Comparison of ENCODE assay signal across 9 mouse cellular contexts in the genomic region with DNA sequence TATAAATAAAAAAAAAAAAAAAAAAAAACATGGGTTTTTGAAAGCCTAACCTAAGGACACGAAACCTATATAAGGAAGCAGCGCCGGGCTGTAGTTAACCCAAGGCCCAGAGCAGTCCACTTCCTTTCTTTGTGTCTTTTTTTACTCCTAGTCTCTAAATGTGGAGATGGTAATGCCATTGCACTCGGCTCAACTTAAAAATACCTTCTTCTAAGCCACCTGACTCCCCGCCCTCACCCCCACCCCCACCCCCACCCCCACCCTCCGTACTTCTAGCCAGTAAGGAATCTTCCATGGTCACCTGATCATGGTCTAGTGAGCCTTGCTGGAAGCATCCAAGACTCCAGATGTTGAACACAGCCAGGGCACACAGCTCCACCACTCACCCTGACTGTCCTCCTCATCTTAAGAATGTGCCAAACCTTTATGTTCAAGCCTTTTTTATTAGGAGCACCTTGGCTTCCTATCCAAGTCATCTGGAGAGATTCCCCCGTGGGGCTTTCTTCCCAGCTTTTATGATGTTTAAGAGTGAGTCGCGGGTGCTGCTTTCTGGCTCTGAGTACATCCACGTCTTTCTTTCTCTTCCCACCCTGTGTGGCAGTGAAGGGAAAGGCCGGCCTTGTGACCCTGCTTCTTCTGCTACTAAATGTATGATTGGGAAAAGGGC. TPM values are rescaled to one million over a fixed set of nuclear protein-coding genes. Genes with fewer than 3 reads are reported as not detected.
A peak's percentile ranks its signal among the peaks of the same experiment; 100 is the strongest.
DNase-seq lines count a peak whose midpoint lies in the region; ATAC-seq and TF ChIP-seq lines count a peak whose summit lies in the region.
"Had no signal": no experiment of that assay in that cellular context is flagged by ENCODE, and none has a peak within 500 bp of the region (broad histone marks: within the 10 kb centered on the region; RNA-seq: fewer than 3 reads in every experiment).

No protein-coding gene starts in this region.

- H3K36me3 ChIP-seq in heart, embryonic 10.5 days: no peaks in the 10 kb centered on the region
- no peaks in the 10 kb centered on the region for H3K36me3 ChIP-seq in lung, embryonic 15.5 days
- H3K36me3 ChIP-seq in limb, embryonic 10.5 days: no peaks in the 10 kb centered on the region
- no peaks in the 10 kb centered on the region for H3K36me3 ChIP-seq in stomach, postnatal 0 days (ENCODE audit: control insufficient read depth, insufficient read depth, low read length)
- H3K36me3 ChIP-seq in midbrain, embryonic 14.5 days (ENCODE audit: control insufficient read depth, insufficient read depth, low read length): no peaks in the 10 kb centered on the region
- H3K36me3 ChIP-seq: midbrain, embryonic 10.5 days had no signal

- no peaks in the 10 kb centered on the region for H3K9me3 ChIP-seq in heart, embryonic 10.5 days
- H3K9me3 ChIP-seq in lung, embryonic 15.5 days: no peaks in the 10 kb centered on the region
- H3K9me3 ChIP-seq in limb, embryonic 10.5 days (replicated peaks): no peaks in the 10 kb centered on the region
- no peaks in the 10 kb centered on the region for H3K9me3 ChIP-seq in stomach, postnatal 0 days (ENCODE audit: control insufficient read depth, low read length)
- H3K9me3 ChIP-seq in midbrain, embryonic 14.5 days (ENCODE audit: control insufficient read depth, low read length): no peaks in the 10 kb centered on the region
- H3K9me3 ChIP-seq: midbrain, embryonic 10.5 days had no signal

- H3K4me3 ChIP-seq in heart, embryonic 10.5 days: no peak overlapping the region
- no peak overlapping the region for H3K4me3 ChIP-seq in lung, embryonic 15.5 days
- H3K4me3 ChIP-seq in limb, embryonic 10.5 days: no peak overlapping the region
- H3K4me3 ChIP-seq in stomach, postnatal 0 days (ENCODE audit: low read depth, low read length): no peak overlapping the region
- H3K4me3 ChIP-seq in midbrain, embryonic 14.5 days (replicated peaks; ENCODE audit: low read depth, low read length): no peak overlapping the region

- TF ChIP-seq CTCF in stomach, postnatal 0 days (IDR thresholded peaks at IDR 0.05; ENCODE audit: low read depth): no peak

- no peak for ATAC-seq in lung, embryonic 15.5 days (ENCODE audit: borderline replicate concordance, extremely low read depth, low FRiP score, low TSS enrichment)
- no peak for ATAC-seq in stomach, postnatal 0 days (ENCODE audit: low FRiP score, low TSS enrichment)
- ATAC-seq in midbrain, embryonic 14.5 days (ENCODE audit: low FRiP score, low TSS enrichment): no peak

- DNase-seq in heart, embryonic 10.5 days (ENCODE audit: low spot score): no peak
- no peak for DNase-seq in heart, postnatal 36 days
- DNase-seq in lung, postnatal 10 days: no peak
- DNase-seq in limb, embryonic 10.5 days (ENCODE audit: low spot score): no peak
- no peak for DNase-seq in stomach, postnatal 0 days (ENCODE audit: low spot score)
- DNase-seq in midbrain, embryonic 14.5 days: no peak
- DNase-seq in frontal cortex, postnatal 36 days (ENCODE audit: low spot score in 2 of 2): no peak

- intact Hi-C loops in heart, postnatal 36 days (cut with DNase I): loop anchor here (1.0 to 5.0 kb wide), 2 partner anchors 12 to 80 kb away; no protein-coding TSS in a partner anchor

- TF ChIP-seq EP300 in stomach, postnatal 0 days (optimal IDR thresholded peaks at IDR 0.05): no peak

- H3K27me3 ChIP-seq in heart, embryonic 10.5 days (ENCODE audit: insufficient read depth, poor library complexity, severe bottlenecking): no peaks in the 10 kb centered on the region
- no peaks in the 10 kb centered on the region for H3K27me3 ChIP-seq in lung, embryonic 15.5 days
- no peaks in the 10 kb centered on the region for H3K27me3 ChIP-seq in limb, embryonic 10.5 days (ENCODE audit: low read depth, poor library complexity, severe bottlenecking)
- no peaks in the 10 kb centered on the region for H3K27me3 ChIP-seq in stomach, postnatal 0 days (ENCODE audit: control insufficient read depth, insufficient read depth, low read length)
- no peaks in the 10 kb centered on the region for H3K27me3 ChIP-seq in midbrain, embryonic 14.5 days (ENCODE audit: control insufficient read depth, insufficient read depth, low read length)

- 65% methylated on average over 11 of the region's 11 CpGs for WGBS in heart, embryonic 10.5 days
- 67% methylated on average over 11 of the region's 11 CpGs for WGBS in lung, embryonic 15.5 days
- 74% methylated on average over 11 of the region's 11 CpGs for WGBS in limb, embryonic 10.5 days
- WGBS in stomach, postnatal 0 days: 48% methylated on average over 11 of the region's 11 CpGs
- 83% methylated on average over 11 of the region's 11 CpGs for WGBS in midbrain, embryonic 14.5 days

- no peak overlapping the region for H3K9ac ChIP-seq in lung, embryonic 15.5 days
- no peak overlapping the region for H3K9ac ChIP-seq in stomach, postnatal 0 days (ENCODE audit: low read length)
- no peak overlapping the region for H3K9ac ChIP-seq in midbrain, embryonic 14.5 days (replicated peaks; ENCODE audit: low read length)

- H3K4me2 ChIP-seq in lung, embryonic 15.5 days: peak overlapping the region; percentile 47; the same call in 1 of the 2 replicates
- no peak overlapping the region for H3K4me2 ChIP-seq in stomach, postnatal 0 days (replicated peaks; ENCODE audit: low read depth)
- no peak overlapping the region for H3K4me2 ChIP-seq in midbrain, embryonic 14.5 days (ENCODE audit: low read length)

- H3K4me1 ChIP-seq in heart, embryonic 10.5 days: peaks cover 45% of the 10 kb centered on the region
- peaks cover 38% of the 10 kb centered on the region for H3K4me1 ChIP-seq in lung, embryonic 15.5 days
- H3K4me1 ChIP-seq in limb, embryonic 10.5 days: peaks cover 47% of the 10 kb centered on the region
- H3K4me1 ChIP-seq in stomach, postnatal 0 days (replicated peaks; ENCODE audit: control insufficient read depth, insufficient read depth): peaks cover 3% of the 10 kb centered on the region; the same call in 1 of the 2 replicates
- H3K4me1 ChIP-seq in midbrain, embryonic 14.5 days (ENCODE audit: control insufficient read depth, insufficient read depth, low read length): peaks cover 6% of the 10 kb centered on the region; the same call in 1 of the 2 replicates

- H3K27ac ChIP-seq in heart, embryonic 10.5 days: peak overlapping the region; percentile 85
- peak overlapping the region; percentile 89 for H3K27ac ChIP-seq in lung, embryonic 15.5 days
- H3K27ac ChIP-seq in limb, embryonic 10.5 days: peak overlapping the region; percentile 66
- H3K27ac ChIP-seq in stomach, postnatal 0 days (replicated peaks): peak overlapping the region; percentile 86
- H3K27ac ChIP-seq in midbrain, embryonic 14.5 days (replicated peaks; ENCODE audit: low read depth, low read length): no peak overlapping the region

RNA-seq across cellular contexts. Expression of gene Plpp1, which starts 48.1 kb away (rescaled TPM):
- polyA plus RNA-seq in heart, embryonic 10.5 days (2016; fragmentation: Nextera tagmentation; extraction: Ambion mirVana): 39.6 and 41.3 TPM in 2 replicates
- 10 to 100 TPM; 54.6 to 63.8 TPM for total RNA-seq in heart, postnatal 36 days (2021)
- 76.5 TPM in 2 replicates for polyA plus RNA-seq in lung, embryonic 15.5 days (2015; fragmentation: Nextera tagmentation; extraction: Ambion mirVana)
- 17.6 and 22.5 TPM in 2 replicates for polyA plus RNA-seq in limb, embryonic 10.5 days (2016; fragmentation: Nextera tagmentation; extraction: Ambion mirVana)
- 126 and 137 TPM in 2 replicates for polyA plus RNA-seq in stomach, postnatal 0 days (2015; fragmentation: Nextera tagmentation; extraction: Ambion mirVana)
- polyA plus RNA-seq in midbrain, embryonic 14.5 days (2014; fragmentation: Nextera tagmentation; extraction: Ambion mirVana): 48.3 and 57.7 TPM in 2 replicates
